Mouse (Mus musculus): ENCODE measurements around the gene Rab25.

GRCm38 (mm10) chr3:88493706-88494582 is 54.2 kb downstream of the Rab25 start:
- TF ChIP-seq CTCF (IDR thresholded peaks at IDR 0.05; ENCODE audit: low read depth, low read length) = no peak
- no peak for TF ChIP-seq EP300 (IDR thresholded peaks at IDR 0.05; ENCODE audit: insufficient read depth, low read depth, low read length)
- TF ChIP-seq POLR2A (IDR thresholded peaks at IDR 0.05; ENCODE audit: insufficient read depth, low read length) = no peak

Data from ES-Bruce4 (cell line).